Mouse (Mus musculus) intestine, postnatal 0 days (tissue): ENCODE results near the gene Gm20696. TPM values are rescaled to one million over a fixed set of nuclear protein-coding genes. Genes with fewer than 3 reads are reported as not detected.
A peak's percentile ranks its signal among the peaks of the same experiment; 100 is the strongest.

Source experiments
- ATAC-seq: fragments of 200-750 bp; cut with Nextera tagmentation; 2 replicates; pipeline ENCODE4 v1.8.0; 2017; ENCODE audit warnings: mild to moderate bottlenecking, moderate TSS enrichment, moderate library complexity
- H3K27ac ChIP-seq: fragments of 300-500 bp; sonication (generic); 2 replicates; pipeline ENCODE4 v1.5.1; 2014; ENCODE audit warnings: mild to moderate bottlenecking, low read depth, low read length, moderate library complexity
- H3K27me3 ChIP-seq: fragments of 300-500 bp; sonication (generic); replicated peaks from 2 replicates; pipeline ENCODE4 v1.6.1; 2014; ENCODE audit warnings: low read length, mixed read lengths; ENCODE audit not compliant: control insufficient read depth, insufficient read depth
- H3K36me3 ChIP-seq: fragments of 300-500 bp; sonication (generic); 2 replicates; pipeline ENCODE4 v1.6.1; 2014; ENCODE audit warnings: mild to moderate bottlenecking, moderate library complexity; ENCODE audit not compliant: control insufficient read depth, insufficient read depth
- H3K4me1 ChIP-seq: fragments of 300-500 bp; sonication (generic); replicated peaks from 2 replicates; pipeline ENCODE4 v1.6.1; 2014; ENCODE audit warnings: antibody characterized with exemption, low read length, mixed read lengths; ENCODE audit not compliant: control insufficient read depth, insufficient read depth
- H3K4me2 ChIP-seq: fragments of 300-500 bp; sonication (generic); replicated peaks from 2 replicates; pipeline ENCODE4 v1.6.1; 2014; ENCODE audit warnings: low read depth, mild to moderate bottlenecking, moderate library complexity
- H3K4me3 ChIP-seq: fragments of 300-500 bp; sonication (generic); 2 replicates; pipeline ENCODE4 v1.5.1; 2014; ENCODE audit warnings: low read depth, low read length
- H3K9ac ChIP-seq: fragments of 300-500 bp; sonication (generic); 2 replicates; pipeline ENCODE4 v1.6.1; 2014; ENCODE audit warnings: mild to moderate bottlenecking, low read depth, low read length
- H3K9me3 ChIP-seq: fragments of 300-500 bp; sonication (generic); 2 replicates; pipeline ENCODE4 v1.6.1; 2016; ENCODE audit warnings: mixed run types; ENCODE audit not compliant: control insufficient read depth
- CTCF ChIP-seq: sonication (generic); IDR thresholded peaks from 2 replicates; pipeline ENCODE4 v1.5.1; 2016; ENCODE audit warnings: low read depth, mild to moderate bottlenecking, control low read depth, antibody characterized with exemption, moderate library complexity
- WGBS: fragments of 180-500 bp; shearing (Covaris S2); extraction: QIAGEN DNeasy Blood & Tissue Kit; methylation state at CpG from one replicate; pipeline ENCODE4 v1.1.7; 2014; 5-methylcytosine and 5-hydroxymethylcytosine counted together
- polyA plus RNA-seq: library from polyadenylated mRNA; unstranded; fragments of >200 nt; fragmentation: Nextera tagmentation; extraction: Ambion mirVana; gene quantifications from 2 replicates; pipeline ENCODE4 v1.2.1, GENCODE M21; 2015

Gm20696 gene
- polyA plus RNA-seq, 1 experiment from 2014 or later: 1.4 TPM

DNA sequence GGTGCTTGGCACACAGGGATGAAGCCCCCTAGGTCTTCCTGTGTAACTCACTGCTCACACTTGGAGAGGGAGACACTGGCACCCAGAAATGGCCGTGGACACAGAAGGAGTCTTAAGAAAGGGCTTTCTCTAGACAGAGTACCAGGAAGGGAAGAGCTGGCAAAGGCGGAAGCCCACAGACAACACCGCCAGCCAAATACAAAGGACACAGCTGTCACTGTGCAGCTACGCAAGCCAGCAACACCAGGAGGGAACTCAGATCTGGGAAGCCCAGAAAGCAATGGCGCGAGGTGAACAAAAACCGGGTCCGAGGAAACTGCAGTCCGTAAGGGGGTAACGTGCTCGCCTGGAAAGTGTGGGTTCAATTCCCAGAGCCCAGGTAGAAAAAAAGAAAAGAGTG, 11.5 kb upstream of the Gm20696 start:
- WGBS: 82% methylated on average over 11 of the region's 11 CpGs
- H3K27ac ChIP-seq: no peak overlapping the region
- H3K4me1 ChIP-seq: no peaks in the 10 kb centered on the region
- H3K9me3 ChIP-seq: no peaks in the 10 kb centered on the region
- no peak for TF ChIP-seq CTCF
- 0 out of 2 replicates have a peak, but pooled peaks have one; percentile 16 for ATAC-seq
- H3K36me3 ChIP-seq: no peaks in the 10 kb centered on the region
- no peaks in the 10 kb centered on the region for H3K27me3 ChIP-seq
- no peak overlapping the region for H3K9ac ChIP-seq
- no peak overlapping the region for H3K4me2 ChIP-seq
- no peak overlapping the region for H3K4me3 ChIP-seq

DNA sequence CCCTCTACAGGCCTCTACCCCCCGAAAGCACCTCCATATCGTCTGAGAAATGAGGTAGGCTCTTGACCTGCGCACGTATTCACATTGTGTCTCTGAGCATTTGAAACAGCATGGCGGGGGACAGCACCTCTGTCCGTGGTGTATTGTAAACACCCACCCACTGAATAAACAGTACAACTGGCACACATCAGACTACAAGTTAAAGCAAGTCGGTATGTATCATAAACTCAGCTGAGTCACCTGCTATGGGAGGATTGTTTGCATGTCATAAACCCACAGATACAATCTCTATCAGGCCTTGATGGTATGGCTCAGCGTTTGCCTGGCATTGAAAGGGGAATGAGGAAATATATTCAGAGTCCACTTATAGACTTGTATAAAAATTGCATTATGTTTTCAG, 10.7 kb upstream of the Gm20696 start:
- no peak for TF ChIP-seq CTCF
- peak; percentile 84 for ATAC-seq

DNA sequence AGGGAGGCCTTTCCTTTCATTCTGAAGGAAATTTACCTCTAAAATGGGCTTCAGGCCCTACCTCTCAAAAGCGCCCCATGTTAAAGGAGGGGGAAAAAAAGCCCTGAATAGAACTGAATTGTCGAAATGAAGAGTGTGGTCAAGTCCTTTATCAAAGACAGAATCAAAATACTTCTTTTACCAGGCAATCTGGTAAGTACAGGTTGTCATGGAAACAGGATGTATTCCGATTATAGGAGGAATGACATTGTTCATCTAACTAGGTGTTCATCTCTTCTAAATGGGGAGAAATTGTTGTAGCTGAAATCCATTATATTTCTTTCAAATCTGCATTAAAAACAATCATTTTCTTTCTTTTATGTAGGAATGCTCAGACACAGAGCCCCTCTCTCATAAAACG, 7.9 kb upstream of the Gm20696 start:
- WGBS: 85% methylated on average over 4 of the region's 4 CpGs
- no peak for ATAC-seq

More for the DNA sequence above, 10.7 kb upstream of the Gm20696 start:
- Histone ChIP-seq H3K4me1 (no peaks in the 10 kb centered on the region), H3K9ac (no peak overlapping the region), H3K9me3 (no peaks in the 10 kb centered on the region), H3K4me3 (no peak overlapping the region), H3K4me2 (no peak overlapping the region), H3K36me3 (no peaks in the 10 kb centered on the region), H3K27ac (no peak overlapping the region), H3K27me3 (no peaks in the 10 kb centered on the region)
- 41% methylated on average over 8 of the region's 8 CpGs for WGBS

DNA sequence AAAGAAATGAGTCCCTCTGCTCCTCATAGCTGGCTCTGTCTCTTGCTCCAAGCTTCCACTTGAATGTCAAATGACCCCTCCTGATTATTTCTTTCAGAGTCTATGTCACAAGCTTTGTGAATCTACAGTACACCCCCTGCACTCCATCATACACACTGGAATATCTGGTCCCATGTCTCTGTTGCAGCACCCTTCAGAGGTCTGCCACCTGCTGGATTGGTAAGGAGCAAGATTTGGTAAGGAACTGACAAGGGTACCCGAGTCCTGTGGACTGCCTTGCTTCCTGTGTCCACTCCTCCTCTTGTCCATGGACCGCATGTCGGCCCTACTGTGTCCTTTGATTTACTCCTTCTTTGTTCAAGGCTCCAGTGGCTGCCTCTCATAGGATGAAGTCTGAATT, 5.2 kb upstream of the Gm20696 start:
- TF ChIP-seq CTCF: peak; percentile 54
- H3K4me2 ChIP-seq: no peak overlapping the region
- WGBS: 65% methylated on average over 3 of the region's 3 CpGs
- H3K4me1 ChIP-seq: no peaks in the 10 kb centered on the region
- no peak overlapping the region for H3K4me3 ChIP-seq
- no peak overlapping the region for H3K9ac ChIP-seq
- no peaks in the 10 kb centered on the region for H3K9me3 ChIP-seq
- no peak for ATAC-seq
- no peaks in the 10 kb centered on the region for H3K36me3 ChIP-seq
- H3K27ac ChIP-seq: no peak overlapping the region
- H3K27me3 ChIP-seq: no peaks in the 10 kb centered on the region

More for the DNA sequence above, 7.9 kb upstream of the Gm20696 start:
- Histone ChIP-seq H3K27ac (no peak overlapping the region), H3K4me3 (no peak overlapping the region), H3K4me2 (no peak overlapping the region), H3K9me3 (no peaks in the 10 kb centered on the region), H3K27me3 (no peaks in the 10 kb centered on the region), H3K4me1 (no peaks in the 10 kb centered on the region), H3K9ac (no peak overlapping the region), H3K36me3 (no peaks in the 10 kb centered on the region)
- TF ChIP-seq CTCF: no peak

DNA sequence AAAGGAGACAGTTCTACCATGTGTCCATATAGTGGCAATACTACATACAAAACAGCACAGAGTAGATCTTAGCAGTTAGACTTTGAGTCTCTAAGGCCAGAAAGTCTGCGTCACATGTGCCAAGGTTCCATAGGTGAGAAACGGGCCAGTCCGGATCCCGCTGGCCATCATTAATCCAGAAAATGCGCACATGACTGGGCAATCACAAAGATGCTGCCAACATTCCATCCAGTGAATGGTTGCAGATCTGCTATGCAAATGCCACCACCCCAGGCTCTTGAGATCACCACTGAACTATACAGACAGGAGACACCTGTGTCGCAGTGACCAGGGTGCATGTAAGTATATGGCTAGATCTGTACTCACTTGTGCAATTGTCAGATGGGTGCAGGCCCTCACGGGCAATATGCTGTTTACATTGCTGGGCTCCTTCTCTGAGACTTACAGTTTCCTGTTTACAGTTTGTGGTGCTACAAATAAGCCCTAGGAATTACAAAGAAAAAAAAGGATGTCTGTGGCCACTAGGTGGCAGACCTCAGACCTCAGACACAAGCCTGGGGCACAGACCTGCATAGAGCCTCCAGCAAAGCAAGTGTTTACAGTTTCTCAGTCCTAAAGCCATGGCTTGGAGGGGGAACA, 4.0 kb upstream of the Gm20696 start:
- no peak for ATAC-seq
- 80% methylated on average over 7 of the region's 7 CpGs for WGBS
- Histone ChIP-seq H3K9me3 (no peaks in the 10 kb centered on the region), H3K9ac (no peak overlapping the region), H3K4me2 (no peak overlapping the region), H3K4me1 (no peaks in the 10 kb centered on the region), H3K27ac (no peak overlapping the region), H3K4me3 (no peak overlapping the region), H3K27me3 (no peaks in the 10 kb centered on the region), H3K36me3 (no peaks in the 10 kb centered on the region)
- TF ChIP-seq CTCF: peak; percentile 87

DNA sequence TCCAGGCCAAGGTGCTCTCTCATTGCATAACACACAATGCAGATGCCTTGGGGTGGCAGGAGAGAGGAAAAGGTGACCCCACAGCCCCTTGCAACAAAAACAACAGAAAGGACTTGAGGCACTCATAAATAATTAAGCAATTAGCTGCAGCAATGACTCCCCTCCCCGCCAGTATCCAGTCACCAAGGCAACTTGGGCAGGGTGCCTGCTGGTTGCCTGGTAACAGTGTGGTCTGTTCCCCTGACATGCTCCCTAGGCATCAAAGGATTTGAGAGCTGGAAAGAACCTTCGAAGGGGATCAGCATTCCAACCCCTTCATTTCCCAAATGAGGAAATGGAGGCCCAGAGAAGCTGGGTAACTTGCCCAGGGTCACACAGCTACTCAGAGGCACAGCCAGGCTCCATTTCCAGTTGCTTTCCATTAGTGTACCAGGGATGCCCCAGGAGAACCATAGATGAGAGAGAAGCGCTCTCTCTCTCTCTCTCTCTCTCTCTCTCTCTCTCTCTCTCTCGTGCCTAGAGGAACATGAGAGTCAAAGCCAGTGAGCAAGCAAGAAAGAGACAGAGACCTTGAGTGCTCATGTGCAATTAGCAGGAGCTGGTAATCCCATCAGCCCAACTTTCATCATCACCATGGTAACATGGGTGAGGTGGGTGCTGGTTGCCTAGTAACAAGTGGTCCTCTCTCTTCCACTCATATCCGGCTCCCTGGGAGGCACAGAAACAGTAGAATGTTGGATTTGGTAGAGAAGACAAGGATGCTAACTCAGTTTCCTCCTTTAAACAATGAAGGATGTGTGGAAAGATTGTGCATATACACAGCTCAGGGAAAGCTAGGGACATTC, 3.1 kb upstream of the Gm20696 start:
- no peak for ATAC-seq
- WGBS: 49% methylated on average over 5 of the region's 5 CpGs
- H3K36me3 ChIP-seq: no peaks in the 10 kb centered on the region
- no peaks in the 10 kb centered on the region for H3K9me3 ChIP-seq
- no peak for TF ChIP-seq CTCF
- no peak overlapping the region for H3K4me3 ChIP-seq
- no peaks in the 10 kb centered on the region for H3K27me3 ChIP-seq
- no peak overlapping the region for H3K9ac ChIP-seq
- no peak overlapping the region for H3K27ac ChIP-seq
- no peaks in the 10 kb centered on the region for H3K4me1 ChIP-seq
- no peak overlapping the region for H3K4me2 ChIP-seq
